Mouse (Mus musculus) B cell, adult 2 months (primary cell): ENCODE measurements around the gene Cers1.

Experiments used
- DNase-seq, 2 experiments: peaks; one replicate each; pipeline ENCODE4 v3.0.0; 2022

Gene Cers1

GRCm38 (mm10) chr8:70315624-70316510 lies at the start of gene Cers1:
Gene Cers1 (plus strand): TSS chr8:70315775.
- DNase-seq: peak; percentile 24 to 33

- DNase-seq: no peak
Observed at GRCm38 (mm10) chr8:70267674-70268073, 47.9 kb upstream of the Cers1 start.

GRCm38 (mm10) chr8:70268311-70268710 lies 47.3 kb upstream of the Cers1 start:
- no peak for DNase-seq

DNA sequence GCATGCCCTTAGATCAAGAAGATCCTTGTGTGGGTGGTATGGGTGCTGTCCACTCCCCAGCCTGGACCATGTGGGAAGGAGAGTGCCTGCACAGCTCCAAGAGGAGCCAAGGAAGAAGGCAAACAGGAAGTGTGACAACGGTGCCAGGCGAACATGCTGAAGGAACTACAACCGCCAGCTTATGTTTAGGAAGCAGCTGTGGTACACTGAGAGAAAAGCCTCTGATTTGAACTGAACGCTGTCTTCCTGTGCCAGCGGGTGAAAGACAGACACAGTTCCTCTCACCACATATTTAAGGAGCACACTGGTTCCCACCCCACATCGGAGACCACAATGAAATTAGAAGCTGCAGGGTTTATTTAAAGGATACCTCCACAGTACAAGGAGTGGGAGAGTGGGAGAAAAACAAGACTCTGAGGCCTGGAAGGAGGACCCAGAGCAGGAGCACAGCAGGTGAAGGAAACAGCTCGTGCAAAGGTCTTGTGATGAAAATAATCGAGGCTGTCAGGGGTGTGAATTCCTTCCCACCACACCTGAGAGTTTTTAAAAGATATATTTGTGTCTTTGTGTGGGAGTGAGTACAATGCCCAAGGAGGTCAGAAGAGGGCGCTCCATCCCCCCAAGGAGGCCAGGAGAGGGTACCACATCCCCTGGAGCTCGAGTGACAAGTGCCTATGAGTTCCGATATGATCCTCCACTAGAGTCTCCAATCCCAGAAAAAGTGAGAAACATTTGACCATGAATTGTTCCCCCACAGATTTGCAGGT lies 46.6 kb upstream of the Cers1 start:
- DNase-seq: peak; percentile 36 to 39

GRCm38 (mm10) chr8:70272949-70273348 lies 42.6 kb upstream of the Cers1 start:
- no peak for DNase-seq

GRCm38 (mm10) chr8:70274350-70274749 lies 41.2 kb upstream of the Cers1 start:
- DNase-seq: no peak

DNA sequence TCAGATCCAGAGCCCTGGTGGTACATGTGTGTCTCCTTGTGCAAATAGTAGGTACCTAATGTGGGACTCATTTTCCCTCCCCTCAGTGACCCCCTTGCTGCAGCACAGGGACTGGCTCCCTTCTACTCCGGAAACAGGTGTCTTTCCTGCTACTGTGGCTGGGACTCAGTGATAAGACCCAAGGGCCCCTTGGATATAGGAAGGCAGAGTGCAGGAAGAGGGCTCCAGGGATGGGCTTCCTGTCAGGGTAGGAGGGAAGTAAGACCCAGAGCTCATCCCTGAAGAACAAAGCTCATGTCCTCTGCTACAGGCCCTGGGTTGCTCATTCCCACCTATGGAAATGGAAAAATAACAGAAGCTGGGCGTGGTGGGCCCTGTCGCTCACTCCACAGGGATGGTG lies 39.1 kb upstream of the Cers1 start:
- DNase-seq: no peak

DNA sequence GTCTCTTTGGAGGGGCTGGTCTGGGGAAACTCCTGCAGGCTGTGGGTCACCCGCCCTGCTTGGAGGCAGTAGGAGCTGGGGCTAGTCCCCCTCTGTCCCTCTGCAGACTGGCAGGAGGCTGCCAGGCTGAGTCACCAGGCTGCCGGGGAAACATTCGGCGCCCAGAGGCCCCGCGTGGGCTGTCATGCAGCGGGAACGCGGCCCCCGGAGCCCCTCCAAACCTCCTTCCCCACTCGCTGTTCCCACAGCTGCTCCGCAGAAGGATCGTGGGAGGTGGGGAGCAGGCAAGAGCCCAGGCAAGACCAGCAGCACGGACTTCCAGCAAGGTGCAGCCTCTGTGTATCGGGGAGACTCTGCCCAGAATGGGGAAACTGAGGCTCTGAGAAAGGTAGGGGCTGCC lies 37.4 kb upstream of the Cers1 start:
- no peak for DNase-seq

GRCm38 (mm10) chr8:70279266-70279665 lies 36.3 kb upstream of the Cers1 start:
- DNase-seq: no peak

DNA sequence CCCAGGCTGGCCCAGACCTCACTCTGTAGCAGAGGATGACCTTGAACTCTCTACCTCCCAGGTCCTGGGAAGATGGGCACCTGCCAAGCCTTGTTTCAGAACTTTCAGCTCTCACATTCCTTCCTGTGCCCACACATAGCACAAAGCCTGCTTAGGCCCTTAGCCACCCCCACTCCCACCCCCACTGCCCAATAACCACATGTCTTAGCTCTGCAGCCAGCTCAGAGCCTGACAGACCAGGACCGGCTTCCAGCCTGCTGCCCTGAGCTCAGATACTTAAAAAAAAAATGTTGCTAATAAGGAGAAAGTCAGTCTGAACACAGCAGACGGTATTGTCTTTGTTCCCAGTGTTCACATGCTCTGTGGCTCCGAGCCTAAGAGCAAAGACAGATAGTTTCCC lies 34.6 kb upstream of the Cers1 start:
- no peak for DNase-seq

GRCm38 (mm10) chr8:70282603-70283135 lies 32.9 kb upstream of the Cers1 start, which contains the start of gene Homer3:
Gene Homer3 (plus strand): TSS chr8:70282827.
- DNase-seq: peak; percentile 91 to 92

DNA sequence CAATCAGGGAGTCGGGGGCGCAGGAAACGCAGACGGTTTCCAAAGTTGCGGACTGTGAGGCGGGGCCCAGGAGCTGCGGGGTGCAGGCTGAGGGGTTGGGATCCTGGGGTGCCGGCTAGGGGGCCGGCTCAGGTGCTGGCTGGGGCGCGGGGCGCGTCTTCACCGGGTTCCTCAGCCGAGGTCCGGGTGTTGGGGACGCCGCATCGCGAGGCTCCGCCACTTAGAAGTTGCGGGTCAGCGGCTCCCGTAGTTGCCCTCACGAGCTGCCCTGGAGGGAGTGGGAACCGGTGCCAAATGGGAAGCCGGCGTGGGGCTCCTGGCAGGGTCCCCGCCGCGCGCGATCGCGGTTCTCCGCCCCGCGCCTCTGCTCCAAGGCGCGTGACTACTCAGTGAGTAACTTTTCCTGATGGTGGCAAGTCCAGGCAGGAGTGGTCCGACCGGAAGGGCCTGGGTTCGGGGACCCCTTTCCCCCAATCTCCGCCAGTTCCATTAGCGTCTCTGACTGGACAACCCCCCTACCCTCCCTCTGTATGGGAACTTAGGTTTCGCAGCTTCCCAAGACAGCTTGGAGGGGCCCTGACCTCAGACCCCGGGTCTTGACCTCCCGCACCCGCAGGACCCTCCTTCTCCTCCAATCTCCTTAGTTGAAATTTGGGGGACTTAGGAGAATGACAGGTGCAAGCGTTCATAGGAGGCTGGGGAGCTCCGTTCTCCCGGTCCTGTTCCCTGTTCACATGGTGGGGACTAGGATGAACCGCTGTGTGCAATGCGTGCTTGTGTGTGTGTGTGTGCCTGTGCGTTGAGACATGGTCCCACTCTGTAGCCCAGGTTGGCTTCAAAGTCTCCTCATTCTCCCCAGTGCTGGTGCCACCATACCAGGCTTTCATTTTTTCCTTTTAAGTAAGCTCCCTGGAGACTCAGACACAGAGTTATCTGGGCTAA lies 32.2 kb upstream of the Cers1 start:
- no peak for DNase-seq

GRCm38 (mm10) chr8:70284421-70284820 lies 31.2 kb upstream of the Cers1 start:
- no peak for DNase-seq

DNA sequence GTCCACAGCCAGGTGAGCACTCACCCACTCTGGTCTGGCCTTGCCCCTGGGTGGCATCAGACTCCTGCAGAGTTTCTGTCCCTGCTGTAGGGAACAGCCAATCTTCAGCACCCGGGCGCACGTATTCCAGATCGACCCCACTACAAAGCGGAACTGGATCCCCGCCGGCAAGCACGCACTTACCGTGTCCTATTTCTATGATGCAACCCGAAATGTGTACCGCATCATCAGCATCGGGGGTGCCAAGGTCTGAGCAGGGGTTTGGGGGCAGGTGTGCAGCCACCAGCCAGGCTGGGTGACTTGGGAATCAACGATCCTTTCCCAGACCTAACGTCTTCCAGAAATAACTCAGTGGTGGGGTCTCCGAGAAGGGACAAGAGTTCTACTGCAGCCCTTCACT lies 30.3 kb upstream of the Cers1 start:
- DNase-seq: no peak

GRCm38 (mm10) chr8:70286737-70287136 lies 28.8 kb upstream of the Cers1 start:
- DNase-seq: peak; percentile 66 to 73

DNA sequence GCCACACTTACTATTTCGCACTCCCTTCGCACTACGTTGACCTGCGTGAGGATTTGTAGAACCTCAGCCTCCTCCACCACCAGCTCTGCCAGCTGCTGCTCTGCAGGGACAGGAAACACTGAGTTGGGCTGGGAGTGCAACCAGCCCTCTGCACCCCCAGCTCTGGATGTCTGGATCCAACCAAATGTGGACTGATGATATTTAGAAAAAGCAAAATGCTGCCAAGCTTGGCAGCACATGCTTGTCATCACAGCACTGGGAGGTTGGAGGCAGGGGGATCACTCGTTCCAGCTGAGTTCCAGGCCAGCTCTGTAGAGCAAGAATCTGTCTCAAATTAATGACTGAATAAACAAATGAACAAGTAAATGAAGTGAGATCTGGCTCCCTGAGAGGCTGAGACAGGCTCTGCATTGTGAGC lies 21.6 kb upstream of the Cers1 start:
- no peak for DNase-seq

- DNase-seq: no peak
Observed at GRCm38 (mm10) chr8:70300881-70301280, 14.7 kb upstream of the Cers1 start.

- peak; percentile 95 for DNase-seq
Observed at GRCm38 (mm10) chr8:70302358-70302890, 13.2 kb upstream of the Cers1 start, which contains the start of the genes Ddx49 and Cope. Gene Ddx49 (minus strand): TSS chr8:70302489. Gene Cope (plus strand): TSS chr8:70302518.

GRCm38 (mm10) chr8:70302901-70303300 lies 12.7 kb upstream of the Cers1 start:
- no peak for DNase-seq

DNA sequence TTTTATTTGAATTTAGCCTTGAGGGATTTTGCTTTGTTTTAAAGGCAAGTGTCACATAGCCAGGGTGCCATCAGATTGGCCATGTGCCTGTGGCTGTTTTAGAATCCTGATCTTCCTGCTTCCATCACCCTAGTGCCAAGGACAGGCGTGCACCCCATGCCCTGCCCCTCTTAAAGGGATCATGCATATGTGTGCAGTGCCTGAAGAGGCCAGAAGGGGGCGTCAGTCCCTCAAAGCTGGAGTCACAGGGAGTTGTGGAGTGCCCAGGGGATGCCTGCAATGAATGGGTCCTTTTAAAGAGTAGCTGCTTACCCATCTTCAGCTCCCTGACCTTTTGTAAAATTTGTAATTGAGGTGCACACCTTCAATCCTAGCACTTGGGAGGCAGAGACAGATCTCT lies 6.3 kb upstream of the Cers1 start:
- peak; percentile 63 to 65 for DNase-seq

GRCm38 (mm10) chr8:70313399-70313798 lies 2.2 kb upstream of the Cers1 start:
- no peak for DNase-seq
